Mouse (Mus musculus) megakaryocyte progenitor cell, adult 5-6 weeks (primary cell): ENCODE measurements around the gene Ssx2ip. TPM values are rescaled to one million over a fixed set of nuclear protein-coding genes. Genes with fewer than 3 reads are reported as not detected.

Source experiments
- ATAC-seq: replicated peaks from 2 replicates; pipeline ENCODE4 v1.8.0; 2016; ENCODE audit warnings: mild to moderate bottlenecking, moderate TSS enrichment, inconsistent platforms; ENCODE audit not compliant: poor library complexity
- total RNA-seq, 2 experiments: library from RNA; stranded (forward) in 1 of 2; stranded (reverse) in 1 of 2; fragments of 157-497, 149-512 nt in 1 of 2; fragments of 200-1000 nt in 1 of 2; gene quantifications; 2 replicates each; pipeline versions ENCODE4 v1.2.3 to v1.2.4; 2015 to 2017

Gene Ssx2ip
- total RNA-seq, 2 experiments from 2014 or later = 16.2 to 22.1 TPM

GRCm38 (mm10) chr3:146433681-146434350 lies 29.4 kb downstream of the Ssx2ip start:
- ATAC-seq = no peak

- no peak for ATAC-seq
These were observed 30.2 kb downstream of the Ssx2ip start for GRCm38 (mm10) chr3:146434686-146435085.

- ATAC-seq = no peak
These were observed 31.1 kb downstream of the Ssx2ip start for GRCm38 (mm10) chr3:146435533-146435932.

GRCm38 (mm10) chr3:146436114-146436513 lies 31.7 kb downstream of the Ssx2ip start:
- ATAC-seq = no peak

GRCm38 (mm10) chr3:146440011-146440410 lies 35.6 kb downstream of the Ssx2ip start:
- no peak for ATAC-seq

GRCm38 (mm10) chr3:146440422-146440821 lies 36.0 kb downstream of the Ssx2ip start:
- no peak for ATAC-seq

GRCm38 (mm10) chr3:146442484-146442883 lies 38.0 kb downstream of the Ssx2ip start:
- ATAC-seq = no peak

GRCm38 (mm10) chr3:146442936-146443335 lies 38.5 kb downstream of the Ssx2ip start:
- no peak for ATAC-seq

- no peak for ATAC-seq
These were observed 38.9 kb downstream of the Ssx2ip start for GRCm38 (mm10) chr3:146443380-146443779.

GRCm38 (mm10) chr3:146444880-146445279 lies 40.4 kb downstream of the Ssx2ip start:
- peak; percentile 67 for ATAC-seq

- ATAC-seq = no peak
These were observed 42.7 kb downstream of the Ssx2ip start for GRCm38 (mm10) chr3:146447156-146447555.

- ATAC-seq = no peak
These were observed 43.2 kb downstream of the Ssx2ip start for GRCm38 (mm10) chr3:146447598-146447997.

- ATAC-seq = no peak
These were observed 43.9 kb downstream of the Ssx2ip start for GRCm38 (mm10) chr3:146448372-146448771.

GRCm38 (mm10) chr3:146448969-146449368 lies 44.5 kb downstream of the Ssx2ip start:
- ATAC-seq = no peak

- ATAC-seq = no peak
These were observed 45.4 kb downstream of the Ssx2ip start, which contains the start of gene Ctbs for GRCm38 (mm10) chr3:146449745-146450250. Gene Ctbs (plus strand): TSS chr3:146449795.

- ATAC-seq = peak; percentile 92
These were observed 46.0 kb downstream of the Ssx2ip start for GRCm38 (mm10) chr3:146450371-146450841.

GRCm38 (mm10) chr3:146451375-146451774 lies 46.9 kb downstream of the Ssx2ip start:
- peak; percentile 8; the same call in 1 of the 2 replicates for ATAC-seq

- ATAC-seq = peak; percentile 72; the same call in 1 of the 2 replicates
These were observed 58.5 kb downstream of the Ssx2ip start for GRCm38 (mm10) chr3:146462939-146463338.

- ATAC-seq = no peak
These were observed 64.8 kb downstream of the Ssx2ip start for GRCm38 (mm10) chr3:146469226-146469625.

- no peak for ATAC-seq
These were observed 68.2 kb downstream of the Ssx2ip start for GRCm38 (mm10) chr3:146472657-146473056.

GRCm38 (mm10) chr3:146473741-146474140 lies 69.3 kb downstream of the Ssx2ip start:
- ATAC-seq = no peak

GRCm38 (mm10) chr3:146474428-146474827 lies 70.0 kb downstream of the Ssx2ip start:
- no peak for ATAC-seq
